Mouse (Mus musculus) cerebellum, adult 11-12 months (tissue): Measurements from ENCODE around the gene Gm20388.

Experiments
- DNase-seq: peaks from one replicate; pipeline ENCODE4 v3.0.0; 2022

Gm20388 gene

GRCm38 (mm10) chr8:120585521-120585920 lies 674.9 kb downstream of the Gm20388 start:
- peak; percentile 17 for DNase-seq

DNA sequence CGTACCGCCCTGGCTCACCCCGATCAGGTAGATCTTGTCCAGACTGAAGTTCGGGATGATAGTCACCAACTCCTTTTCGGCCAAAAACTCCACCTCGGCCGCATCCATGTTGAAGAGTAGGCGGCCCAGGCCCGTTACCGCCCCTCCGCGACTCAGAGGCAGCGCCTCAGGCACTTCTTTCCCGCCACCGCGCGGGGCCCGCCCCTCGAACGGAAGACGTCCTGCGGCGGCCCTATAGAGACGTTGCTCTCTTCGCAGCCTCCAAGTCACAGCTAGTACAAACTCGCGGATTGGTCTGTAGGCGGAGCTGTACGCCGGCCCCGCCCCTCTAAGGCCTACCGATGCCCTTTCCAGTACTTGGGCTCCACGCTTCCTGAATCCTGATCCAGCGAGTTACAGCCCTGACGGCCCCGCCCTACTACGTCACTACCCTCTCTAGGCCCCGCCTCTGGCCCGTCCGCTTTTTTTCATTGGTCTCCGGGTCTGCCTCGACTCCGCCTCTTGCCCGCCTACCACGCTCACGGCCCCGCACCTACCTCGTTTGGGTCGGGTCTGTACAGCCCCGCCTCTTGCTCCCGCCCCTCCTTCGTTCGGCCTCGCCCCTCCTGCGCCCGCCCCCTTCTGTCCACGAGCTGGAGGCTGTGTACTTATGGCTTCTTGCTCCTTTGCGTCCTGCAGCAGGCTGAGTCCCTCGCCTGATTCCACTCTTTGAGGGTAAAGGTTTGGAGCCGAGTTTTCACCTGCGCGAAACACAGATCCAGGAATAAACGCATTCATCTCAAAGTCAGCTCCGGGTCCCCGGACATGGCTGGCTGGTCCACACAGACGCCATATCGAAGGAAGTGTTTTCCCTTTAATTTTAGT lies 678.5 kb downstream of the Gm20388 start, which contains the start of gene Gins2:
Gins2 (minus strand) TSS at position 397 of the 864 bp plus-strand sequence.
- DNase-seq = peak; percentile 100

- peak; percentile 77 for DNase-seq
Observed at GRCm38 (mm10) chr8:120589921-120590320, 679.3 kb downstream of the Gm20388 start.

DNA sequence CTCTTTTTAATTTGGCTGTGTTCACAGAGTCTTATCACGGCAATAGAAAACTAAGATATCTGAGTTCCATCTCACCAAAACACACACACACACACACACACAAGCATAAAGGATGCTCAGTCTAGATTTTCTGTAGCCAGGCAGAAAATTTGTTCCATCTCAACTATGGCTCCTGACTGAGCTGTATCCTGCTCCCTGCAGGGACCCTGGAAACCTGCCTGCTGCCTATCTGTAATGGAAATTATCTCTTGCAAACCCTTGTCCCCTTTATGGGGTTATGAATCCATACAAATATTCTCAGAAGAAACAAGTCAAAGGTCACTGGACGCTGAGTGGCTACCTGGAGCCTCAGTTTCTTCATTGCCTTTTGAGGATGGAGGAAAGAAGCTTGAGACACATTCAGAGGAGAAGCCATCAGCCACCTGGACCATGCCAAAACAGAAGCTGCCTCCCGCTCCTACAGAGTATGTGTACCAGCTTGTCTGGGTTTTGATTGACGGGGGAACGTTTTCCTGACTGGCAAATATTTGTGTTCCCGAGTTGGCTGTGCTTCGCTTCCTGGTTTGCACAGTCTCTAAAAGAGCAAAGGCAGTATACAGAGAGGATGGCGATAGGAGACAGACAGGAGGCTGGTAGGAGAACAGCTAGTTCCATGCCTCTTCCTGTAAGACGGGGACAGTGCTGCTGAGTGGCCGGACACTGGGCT lies 681.1 kb downstream of the Gm20388 start:
- no peak for DNase-seq

- no peak for DNase-seq
Observed at GRCm38 (mm10) chr8:120594571-120594970, 683.9 kb downstream of the Gm20388 start.

DNA sequence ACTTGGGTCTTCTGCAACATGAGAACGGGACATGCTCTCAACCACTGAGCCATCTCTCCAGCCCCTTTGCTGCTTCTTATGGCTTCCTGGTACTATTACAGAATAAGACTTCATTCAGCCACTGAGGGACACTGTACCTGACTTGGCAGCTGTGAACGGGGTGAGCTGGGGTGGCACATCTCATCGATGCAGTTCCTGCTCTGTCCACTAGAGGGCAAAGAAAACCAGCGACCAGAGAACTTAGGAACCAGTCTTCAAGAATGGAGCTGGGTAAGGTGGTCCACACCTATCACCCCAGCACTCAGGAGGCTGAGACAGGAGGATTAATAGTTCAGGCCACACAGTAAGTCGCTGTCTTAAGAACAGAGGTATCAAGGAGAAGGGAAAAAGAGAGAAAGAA lies 685.3 kb downstream of the Gm20388 start:
- DNase-seq = no peak

GRCm38 (mm10) chr8:120598579-120598978 lies 687.9 kb downstream of the Gm20388 start:
- peak; percentile 80 for DNase-seq

GRCm38 (mm10) chr8:120599504-120599903 lies 688.9 kb downstream of the Gm20388 start:
- DNase-seq = peak; percentile 72

DNA sequence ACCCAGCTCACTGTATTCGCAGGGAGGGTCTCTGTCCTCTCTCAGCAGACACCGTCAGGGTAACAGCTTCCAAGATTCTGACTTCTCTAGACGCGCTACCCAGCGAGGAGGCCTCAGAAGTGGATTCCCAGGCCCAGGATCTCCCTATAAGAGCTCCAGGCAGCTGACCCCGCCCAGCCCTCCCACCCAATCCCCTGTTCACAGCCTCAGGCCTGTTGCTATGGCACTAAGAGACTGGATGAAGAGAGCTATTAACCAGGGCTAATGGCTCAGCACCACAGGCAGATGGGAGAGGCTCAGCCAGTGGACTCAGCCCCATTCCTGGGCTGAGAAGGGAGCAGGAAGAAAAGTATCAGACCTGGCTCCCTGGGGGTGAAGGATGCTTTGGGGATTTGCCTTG lies 692.0 kb downstream of the Gm20388 start:
- no peak for DNase-seq

DNA sequence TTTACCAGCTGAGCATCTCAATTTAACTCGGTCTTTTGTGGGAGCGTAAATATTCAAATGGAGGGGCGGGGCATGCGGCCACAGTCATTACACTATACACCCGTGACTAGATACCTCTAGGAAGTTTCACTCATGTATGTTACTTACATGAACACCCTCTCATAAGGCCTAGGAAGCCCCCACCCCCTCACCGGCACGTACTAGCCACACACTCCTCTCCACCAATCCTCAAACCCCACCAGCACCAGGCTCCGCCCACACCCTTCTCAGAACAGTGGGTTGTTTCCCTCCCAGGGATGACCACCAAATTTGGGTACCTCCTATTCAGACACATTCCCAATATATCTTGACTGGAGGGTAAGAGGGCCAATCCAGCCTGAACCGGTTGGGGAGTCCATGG lies 696.8 kb downstream of the Gm20388 start:
- no peak for DNase-seq

GRCm38 (mm10) chr8:120607885-120608284 lies 697.2 kb downstream of the Gm20388 start:
- DNase-seq = peak; percentile 56

GRCm38 (mm10) chr8:120610824-120611223 lies 700.2 kb downstream of the Gm20388 start:
- DNase-seq = no peak

DNA sequence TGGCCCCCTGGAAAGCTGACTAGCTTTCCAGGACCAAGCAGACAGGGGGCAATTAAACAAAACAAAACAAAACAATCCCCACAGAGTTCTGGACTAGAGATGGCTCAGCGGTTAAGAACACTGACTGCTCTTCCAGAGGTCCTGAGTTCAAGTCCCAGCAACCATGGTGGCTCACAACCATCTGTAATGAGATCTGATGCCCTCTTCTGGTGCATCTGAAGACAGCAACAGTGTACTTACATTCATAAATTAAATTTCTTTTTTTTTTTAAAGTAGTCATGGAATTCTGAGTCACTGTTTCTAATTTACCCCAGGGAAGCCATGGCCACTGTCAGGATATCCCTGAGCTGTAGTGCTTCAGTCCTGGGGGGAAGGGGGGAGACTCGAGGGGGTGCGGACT lies 703.9 kb downstream of the Gm20388 start:
- DNase-seq = no peak

- DNase-seq = no peak
Observed at GRCm38 (mm10) chr8:120616663-120617626, 706.3 kb downstream of the Gm20388 start.

GRCm38 (mm10) chr8:120618110-120618509 lies 707.5 kb downstream of the Gm20388 start:
- no peak for DNase-seq

DNA sequence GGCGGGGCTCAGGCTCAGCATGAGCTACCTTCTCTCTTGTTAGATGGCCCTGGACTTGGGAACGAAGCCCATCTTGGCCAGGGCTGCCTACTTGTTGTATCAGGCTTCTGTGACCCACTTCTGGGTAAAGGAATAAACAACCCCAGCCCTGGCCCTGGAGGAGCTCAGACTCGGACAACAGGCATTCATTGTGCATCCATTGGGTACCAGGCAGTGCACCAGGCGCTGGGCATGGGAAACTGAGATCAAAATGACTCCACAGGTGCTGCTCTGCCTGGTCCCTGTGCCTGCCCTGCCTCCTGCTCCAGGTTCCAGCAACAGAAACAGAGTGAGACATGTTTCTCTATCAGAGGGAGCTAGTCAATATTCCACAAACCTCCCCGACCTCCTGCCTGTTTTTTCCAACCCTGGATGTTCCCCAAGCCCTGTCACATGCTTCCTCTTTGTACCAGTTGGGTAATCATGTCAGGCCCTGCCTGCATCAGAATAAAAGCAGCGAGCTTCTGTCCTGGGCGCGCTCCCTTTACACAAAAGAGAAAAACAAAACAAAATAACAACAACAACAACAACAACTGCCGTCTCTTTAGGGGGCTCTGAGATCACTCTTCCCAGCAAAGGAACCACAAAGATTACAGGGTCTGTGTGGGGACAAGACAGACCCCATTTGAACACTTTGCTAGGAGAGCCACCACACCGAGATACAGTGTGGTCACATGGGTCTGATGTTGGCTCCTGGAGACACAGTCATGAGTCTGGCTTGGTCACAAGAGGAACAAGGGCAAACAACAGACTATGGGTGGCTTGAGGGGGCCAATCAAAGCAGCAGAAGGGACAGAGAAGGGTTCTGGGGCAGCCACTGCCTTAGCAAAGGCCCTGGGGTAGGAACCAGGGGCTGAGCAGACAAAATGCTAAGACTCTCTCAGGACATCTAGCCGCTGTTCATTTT lies 708.9 kb downstream of the Gm20388 start:
- DNase-seq = no peak

GRCm38 (mm10) chr8:120620441-120620840 lies 709.8 kb downstream of the Gm20388 start:
- DNase-seq = no peak

DNA sequence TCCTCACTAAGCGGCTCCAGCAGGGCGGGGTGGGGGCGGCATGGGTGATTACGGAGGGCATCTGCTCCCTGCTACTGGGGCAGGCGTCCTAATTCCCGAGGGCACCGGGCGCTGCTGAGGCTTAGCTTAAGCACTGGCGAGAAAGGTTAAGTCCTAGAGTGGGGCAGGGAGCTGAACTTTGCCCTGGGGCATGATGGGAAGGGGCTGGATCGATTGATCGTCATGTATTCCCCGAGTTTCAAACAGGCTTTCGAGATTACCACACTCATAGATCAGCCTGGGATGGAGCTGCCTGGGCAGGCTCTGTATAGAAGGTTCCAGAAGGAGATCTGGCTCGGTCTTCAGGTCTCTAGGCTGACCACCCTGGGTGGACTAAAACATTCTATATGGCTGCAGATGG lies 711.5 kb downstream of the Gm20388 start:
- no peak for DNase-seq

GRCm38 (mm10) chr8:120623608-120624007 lies 713.0 kb downstream of the Gm20388 start:
- DNase-seq = no peak

GRCm38 (mm10) chr8:120626461-120626860 lies 715.8 kb downstream of the Gm20388 start:
- no peak for DNase-seq

DNA sequence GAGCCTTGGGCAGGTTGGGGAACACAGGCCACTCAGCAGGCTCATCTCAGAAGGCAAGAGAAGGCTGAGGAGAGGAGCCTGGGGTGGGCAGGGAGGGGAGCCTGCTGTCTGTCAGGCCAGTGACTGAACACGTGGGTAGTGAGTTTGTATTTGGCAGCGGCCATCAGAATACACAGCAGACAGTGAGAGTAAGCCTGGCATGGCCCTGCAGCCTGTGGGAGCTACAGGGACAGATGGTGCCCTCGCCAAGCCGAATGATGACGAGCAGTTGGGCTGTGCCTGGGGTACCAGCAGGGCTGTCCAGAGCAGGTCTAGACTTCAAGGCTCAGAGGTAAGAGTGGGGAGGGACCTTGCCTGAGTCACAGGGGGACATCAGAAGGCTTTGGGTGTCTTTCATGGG lies 716.7 kb downstream of the Gm20388 start:
- DNase-seq = peak; percentile 78

DNA sequence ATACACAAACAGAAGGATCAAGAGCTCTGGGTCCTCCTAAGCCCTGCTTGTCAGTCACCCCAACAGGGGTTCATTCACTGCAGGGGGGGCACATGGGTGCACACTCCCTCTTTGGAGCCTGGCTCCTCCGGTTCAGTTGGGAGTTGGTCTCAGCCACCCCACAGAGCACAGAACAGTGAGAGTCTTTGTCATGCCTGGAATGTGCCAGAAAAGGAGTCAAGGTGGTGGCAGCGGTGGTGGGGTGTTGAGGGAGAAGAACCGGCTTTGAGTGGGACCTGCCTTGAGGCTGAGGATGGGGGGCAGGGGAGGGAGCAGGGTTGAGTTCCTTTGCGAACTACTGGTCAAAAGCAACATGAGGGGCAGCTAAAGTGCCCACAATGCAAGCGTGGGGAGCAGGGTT lies 719.4 kb downstream of the Gm20388 start:
- no peak for DNase-seq
